Mouse (Mus musculus) forebrain, embryonic 14.5 days (tissue): Measurements from ENCODE around the gene Gm27029. TPM values are rescaled to one million over a fixed set of nuclear protein-coding genes. Genes with fewer than 3 reads are reported as not detected.
A peak's percentile ranks its signal among the peaks of the same experiment; 100 is the strongest.
"Not testable (repeated sequence)": the region's sequence is repeated elsewhere in the genome, so short reads cannot be mapped to it uniquely, and the experiment has no call there.

ENCODE experiments used
- ATAC-seq: fragments of 200-750 bp; cut with Nextera tagmentation; 2 replicates; pipeline ENCODE4 v1.8.0; 2017; ENCODE audit warnings: mild to moderate bottlenecking, moderate library complexity
- DNase-seq: peaks from one replicate; pipeline ENCODE4 v3.0.0-alpha.2; 2015; ENCODE audit warnings: low spot score
- H3K27ac ChIP-seq: fragments of 300-500 bp; sonication (generic); 2 replicates; pipeline ENCODE4 v1.5.1; 2014; ENCODE audit warnings: low read depth, mild to moderate bottlenecking, control low read depth, low read length, moderate library complexity
- H3K27me3 ChIP-seq: fragments of 300-500 bp; sonication (generic); replicated peaks from 2 replicates; pipeline ENCODE4 v1.6.1; 2014; ENCODE audit warnings: low read length, control low read depth, mixed read lengths; ENCODE audit not compliant: control insufficient read depth, insufficient read depth
- H3K36me3 ChIP-seq: fragments of 300-500 bp; sonication (generic); 2 replicates; pipeline ENCODE4 v1.6.1; 2014; ENCODE audit warnings: low read length, control low read depth; ENCODE audit not compliant: control insufficient read depth, insufficient read depth
- H3K4me1 ChIP-seq: fragments of 300-500 bp; sonication (generic); 2 replicates; pipeline ENCODE4 v1.6.1; 2014; ENCODE audit warnings: antibody characterized with exemption, low read length, control low read depth; ENCODE audit not compliant: control insufficient read depth, insufficient read depth
- H3K4me2 ChIP-seq: fragments of 300-500 bp; sonication (generic); 2 replicates; pipeline ENCODE4 v1.6.1; 2014; ENCODE audit warnings: mild to moderate bottlenecking, control low read depth, low read length
- H3K4me3 ChIP-seq: fragments of 300-500 bp; sonication (generic); 2 replicates; pipeline ENCODE4 v1.5.1; 2014; ENCODE audit warnings: low read depth, low read length, control low read depth
- H3K9ac ChIP-seq: fragments of 300-500 bp; sonication (generic); 2 replicates; pipeline ENCODE4 v1.6.1; 2014; ENCODE audit warnings: mild to moderate bottlenecking, low read length, control low read depth, moderate library complexity
- H3K9me3 ChIP-seq: fragments of 300-500 bp; sonication (generic); replicated peaks from 2 replicates; pipeline ENCODE4 v1.6.1; 2016; ENCODE audit warnings: low read length, control low read depth, mixed read lengths; ENCODE audit not compliant: control insufficient read depth
- WGBS: fragments of 180-500 bp; shearing (Covaris S2); extraction: QIAGEN DNeasy Blood & Tissue Kit; methylation state at CpG from one replicate; pipeline ENCODE4 v1.1.7; 2014; 5-methylcytosine and 5-hydroxymethylcytosine counted together
- polyA plus RNA-seq: library from polyadenylated mRNA; unstranded; fragments of >200 nt; fragmentation: Nextera tagmentation; extraction: Ambion mirVana; gene quantifications from 2 replicates; pipeline ENCODE4 v1.2.1, GENCODE M21; 2014

Gene Gm27029
- polyA plus RNA-seq, 1 experiment from 2014 or later = 6.8 TPM

- WGBS = 37% methylated on average over 14 of the region's 15 CpGs
- H3K4me1 ChIP-seq, DNase-seq, H3K9me3 ChIP-seq, H3K27ac ChIP-seq, ATAC-seq, H3K9ac ChIP-seq, H3K27me3 ChIP-seq: not testable (repeated sequence)
- 0 out of 2 replicates have a peak overlapping the region, but pooled peaks have one; percentile 18 for H3K4me3 ChIP-seq
- peak overlapping the region; percentile 35 for H3K4me2 ChIP-seq
- peaks cover 28% of the 10 kb centered on the region for H3K36me3 ChIP-seq
Observed at GRCm38 (mm10) chr11:101441450-101442126, 17.0 kb upstream of the Gm27029 start.

GRCm38 (mm10) chr11:101438006-101438405, 13.4 kb upstream of the Gm27029 start:
- peaks cover 28% of the 10 kb centered on the region for H3K36me3 ChIP-seq

GRCm38 (mm10) chr11:101436916-101437315, 12.3 kb upstream of the Gm27029 start:
- Histone ChIP-seq H3K9me3 (no peaks in the 10 kb centered on the region), H3K27ac (no peak overlapping the region), H3K36me3 (peaks cover 35% of the 10 kb centered on the region), H3K4me2 (no peak overlapping the region), H3K27me3 (no peaks in the 10 kb centered on the region), H3K4me3 (no peak overlapping the region), H3K4me1 (no peaks in the 10 kb centered on the region), H3K9ac (no peak overlapping the region)
- DNase-seq (no peak), ATAC-seq (no peak)
- WGBS = 51% methylated on average over 4 of the region's 4 CpGs

More at GRCm38 (mm10) chr11:101438006-101438405, 13.4 kb upstream of the Gm27029 start:
- not testable (repeated sequence) for H3K9ac ChIP-seq, ATAC-seq, H3K4me3 ChIP-seq, H3K4me2 ChIP-seq, H3K27ac ChIP-seq, H3K4me1 ChIP-seq, H3K9me3 ChIP-seq, H3K27me3 ChIP-seq, DNase-seq
- WGBS = 55% methylated on average over 3 of the region's 3 CpGs

GRCm38 (mm10) chr11:101435831-101436230, 11.2 kb upstream of the Gm27029 start:
- Histone ChIP-seq H3K27me3 (no peaks in the 10 kb centered on the region), H3K9me3 (no peaks in the 10 kb centered on the region), H3K4me2 (no peak overlapping the region), H3K9ac (no peak overlapping the region), H3K27ac (no peak overlapping the region), H3K36me3 (peaks cover 46% of the 10 kb centered on the region), H3K4me1 (no peaks in the 10 kb centered on the region), H3K4me3 (no peak overlapping the region)
- 85% methylated on average over 4 of the region's 4 CpGs for WGBS
- ATAC-seq (no peak), DNase-seq (no peak)

GRCm38 (mm10) chr11:101433396-101433795, 8.8 kb upstream of the Gm27029 start:
- no peaks in the 10 kb centered on the region for H3K9me3 ChIP-seq
- peaks cover 63% of the 10 kb centered on the region for H3K36me3 ChIP-seq
- H3K27ac ChIP-seq = no peak overlapping the region
- H3K27me3 ChIP-seq = no peaks in the 10 kb centered on the region
- 88% methylated on average over 13 of the region's 13 CpGs for WGBS
- no peak overlapping the region for H3K9ac ChIP-seq
- no peak for DNase-seq
- no peak overlapping the region for H3K4me2 ChIP-seq
- H3K4me3 ChIP-seq = no peak overlapping the region
- H3K4me1 ChIP-seq = no peaks in the 10 kb centered on the region
- ATAC-seq = no peak

GRCm38 (mm10) chr11:101431327-101431726, 6.7 kb upstream of the Gm27029 start:
- ATAC-seq (no peak), DNase-seq (no peak)
- WGBS = 93% methylated on average over 9 of the region's 9 CpGs

GRCm38 (mm10) chr11:101426165-101426564, 1.6 kb upstream of the Gm27029 start:
- H3K27me3 ChIP-seq = no peaks in the 10 kb centered on the region
- H3K36me3 ChIP-seq = peaks cover 20% of the 10 kb centered on the region
- WGBS = 74% methylated on average over 8 of the region's 8 CpGs
- H3K4me1 ChIP-seq = peaks cover 22% of the 10 kb centered on the region
- H3K27ac ChIP-seq = no peak overlapping the region
- H3K4me2 ChIP-seq = peak overlapping the region; percentile 89
- H3K9ac ChIP-seq = peak overlapping the region; percentile 84; the same call in 1 of the 2 replicates
- no peak for DNase-seq
- peak overlapping the region; percentile 94 for H3K4me3 ChIP-seq
- no peaks in the 10 kb centered on the region for H3K9me3 ChIP-seq
- no peak for ATAC-seq

More at GRCm38 (mm10) chr11:101431327-101431726, 6.7 kb upstream of the Gm27029 start:
- peaks cover 63% of the 10 kb centered on the region for H3K36me3 ChIP-seq
- H3K9me3 ChIP-seq = no peaks in the 10 kb centered on the region
- H3K27ac ChIP-seq = no peak overlapping the region
- H3K27me3 ChIP-seq = no peaks in the 10 kb centered on the region
- H3K4me3 ChIP-seq = no peak overlapping the region
- H3K9ac ChIP-seq = no peak overlapping the region
- H3K4me1 ChIP-seq = peaks cover 8% of the 10 kb centered on the region
- no peak overlapping the region for H3K4me2 ChIP-seq

GRCm38 (mm10) chr11:101424925-101425813, 573 bp upstream of the Gm27029 start, which contains the start of the genes Rundc1 and Ptges3l:
Gene Rundc1 (plus strand): TSS chr11:101425085.
Gene Ptges3l (minus strand): TSS chr11:101425333.
- Histone ChIP-seq H3K27ac (peak within 1 kb of the TSS; percentile 75), H3K36me3 (peaks cover 11% of the 10 kb centered on the region), H3K4me3 (peak within 1 kb of the TSS; percentile 94), H3K4me1 (peaks cover 22% of the 10 kb centered on the region), H3K9ac (peak within 1 kb of the TSS; percentile 84), H3K27me3 (no peaks in the 10 kb centered on the region), H3K9me3 (no peaks in the 10 kb centered on the region), H3K4me2 (peak within 1 kb of the TSS; percentile 89)
- DNase-seq (peak; percentile 98), ATAC-seq (peak; percentile 96)
- whole genome bisulfite sequencing = under 1% methylated on average over 69 of the region's 81 CpGs
